Mouse (Mus musculus): ENCODE measurements around the gene Ppp1r32. TPM values are rescaled to one million over a fixed set of nuclear protein-coding genes. Genes with fewer than 3 reads are reported as not detected.

Ppp1r32 gene
- polyA plus RNA-seq, 1 experiment from 2014 or later: not detected

GRCm38 (mm10) chr19:10436726-10437125 lies 46.0 kb downstream of the Ppp1r32 start:
- Histone ChIP-seq H3K4me3 (ENCODE audit: low read depth, low read length) (no peak overlapping the region), H3K4me1 (ENCODE audit: control insufficient read depth, insufficient read depth, low read length) (no peaks in the 10 kb centered on the region), H3K4me2 (ENCODE audit: low read depth, severe bottlenecking) (no peak overlapping the region), H3K9ac (ENCODE audit: low read length) (no peak overlapping the region), H3K27ac (replicated peaks; ENCODE audit: low read depth, low read length) (no peak overlapping the region), H3K9me3 (ENCODE audit: control insufficient read depth, low read length) (no peaks in the 10 kb centered on the region), H3K36me3 (ENCODE audit: control insufficient read depth, insufficient read depth, low read length) (no peaks in the 10 kb centered on the region), H3K27me3 (ENCODE audit: control insufficient read depth, insufficient read depth, low read length) (no peaks in the 10 kb centered on the region)
- DNase-seq (ENCODE audit: low spot score): no peak
- WGBS: 55% methylated on average over 1 of the region's 1 CpGs
- ATAC-seq (ENCODE audit: insufficient number of reproducible peaks, low FRiP score, low TSS enrichment, low read depth): peak; percentile 35; the same call in 1 of the 2 replicates

GRCm38 (mm10) chr19:10435908-10436307 lies 46.8 kb downstream of the Ppp1r32 start:
- Histone ChIP-seq H3K4me1 (ENCODE audit: control insufficient read depth, insufficient read depth, low read length) (no peaks in the 10 kb centered on the region), H3K27ac (replicated peaks; ENCODE audit: low read depth, low read length) (no peak overlapping the region), H3K4me3 (ENCODE audit: low read depth, low read length) (no peak overlapping the region), H3K9ac (ENCODE audit: low read length) (no peak overlapping the region), H3K27me3 (ENCODE audit: control insufficient read depth, insufficient read depth, low read length) (no peaks in the 10 kb centered on the region), H3K4me2 (ENCODE audit: low read depth, severe bottlenecking) (no peak overlapping the region), H3K9me3 (ENCODE audit: control insufficient read depth, low read length) (no peaks in the 10 kb centered on the region), H3K36me3 (ENCODE audit: control insufficient read depth, insufficient read depth, low read length) (no peaks in the 10 kb centered on the region)
- ATAC-seq (ENCODE audit: insufficient number of reproducible peaks, low FRiP score, low TSS enrichment, low read depth) (no peak), DNase-seq (ENCODE audit: low spot score) (peak; percentile 77)
- 37% methylated on average over 3 of the region's 3 CpGs for WGBS

GRCm38 (mm10) chr19:10434927-10435326 lies 47.8 kb downstream of the Ppp1r32 start:
- no peaks in the 10 kb centered on the region for H3K9me3 ChIP-seq (ENCODE audit: control insufficient read depth, low read length)
- no peak overlapping the region for H3K27ac ChIP-seq (replicated peaks; ENCODE audit: low read depth, low read length)
- ATAC-seq (ENCODE audit: insufficient number of reproducible peaks, low FRiP score, low TSS enrichment, low read depth): no peak
- no peaks in the 10 kb centered on the region for H3K27me3 ChIP-seq (ENCODE audit: control insufficient read depth, insufficient read depth, low read length)
- H3K4me2 ChIP-seq (ENCODE audit: low read depth, severe bottlenecking): no peak overlapping the region
- H3K36me3 ChIP-seq (ENCODE audit: control insufficient read depth, insufficient read depth, low read length): no peaks in the 10 kb centered on the region
- no peaks in the 10 kb centered on the region for H3K4me1 ChIP-seq (ENCODE audit: control insufficient read depth, insufficient read depth, low read length)
- no peak overlapping the region for H3K4me3 ChIP-seq (ENCODE audit: low read depth, low read length)
- 68% methylated on average over 6 of the region's 6 CpGs for WGBS
- no peak for DNase-seq (ENCODE audit: low spot score)
- no peak overlapping the region for H3K9ac ChIP-seq (ENCODE audit: low read length)

GRCm38 (mm10) chr19:10433879-10434540 lies 48.7 kb downstream of the Ppp1r32 start:
- DNase-seq (ENCODE audit: low spot score): no peak
- ATAC-seq (ENCODE audit: insufficient number of reproducible peaks, low FRiP score, low TSS enrichment, low read depth): no peak
- Histone ChIP-seq H3K4me3 (ENCODE audit: low read depth, low read length) (no peak overlapping the region), H3K27ac (replicated peaks; ENCODE audit: low read depth, low read length) (no peak overlapping the region), H3K4me2 (ENCODE audit: low read depth, severe bottlenecking) (no peak overlapping the region), H3K27me3 (ENCODE audit: control insufficient read depth, insufficient read depth, low read length) (no peaks in the 10 kb centered on the region), H3K9ac (ENCODE audit: low read length) (no peak overlapping the region), H3K4me1 (ENCODE audit: control insufficient read depth, insufficient read depth, low read length) (no peaks in the 10 kb centered on the region), H3K36me3 (ENCODE audit: control insufficient read depth, insufficient read depth, low read length) (no peaks in the 10 kb centered on the region), H3K9me3 (ENCODE audit: control insufficient read depth, low read length) (no peaks in the 10 kb centered on the region)
- 69% methylated on average over 9 of the region's 9 CpGs for WGBS

- no peaks in the 10 kb centered on the region for H3K36me3 ChIP-seq (ENCODE audit: control insufficient read depth, insufficient read depth, low read length)
- ATAC-seq (ENCODE audit: insufficient number of reproducible peaks, low FRiP score, low TSS enrichment, low read depth): no peak
- no peak overlapping the region for H3K27ac ChIP-seq (replicated peaks; ENCODE audit: low read depth, low read length)
- no peak overlapping the region for H3K4me2 ChIP-seq (ENCODE audit: low read depth, severe bottlenecking)
- WGBS: 77% methylated on average over 7 of the region's 7 CpGs
- no peak for DNase-seq (ENCODE audit: low spot score)
- H3K9ac ChIP-seq (ENCODE audit: low read length): no peak overlapping the region
- no peaks in the 10 kb centered on the region for H3K27me3 ChIP-seq (ENCODE audit: control insufficient read depth, insufficient read depth, low read length)
- H3K4me3 ChIP-seq (ENCODE audit: low read depth, low read length): no peak overlapping the region
- H3K4me1 ChIP-seq (ENCODE audit: control insufficient read depth, insufficient read depth, low read length): no peaks in the 10 kb centered on the region
- no peaks in the 10 kb centered on the region for H3K9me3 ChIP-seq (ENCODE audit: control insufficient read depth, low read length)
Measured at GRCm38 (mm10) chr19:10433225-10433624, 49.5 kb downstream of the Ppp1r32 start.

GRCm38 (mm10) chr19:10431841-10432240 lies 50.9 kb downstream of the Ppp1r32 start:
- 22% methylated on average over 4 of the region's 4 CpGs for WGBS
- H3K4me2 ChIP-seq (ENCODE audit: low read depth, severe bottlenecking): no peak overlapping the region
- H3K36me3 ChIP-seq (ENCODE audit: control insufficient read depth, insufficient read depth, low read length): no peaks in the 10 kb centered on the region

GRCm38 (mm10) chr19:10431410-10431809 lies 51.3 kb downstream of the Ppp1r32 start:
- Histone ChIP-seq H3K4me3 (ENCODE audit: low read depth, low read length) (no peak overlapping the region), H3K27me3 (ENCODE audit: control insufficient read depth, insufficient read depth, low read length) (no peaks in the 10 kb centered on the region), H3K9me3 (ENCODE audit: control insufficient read depth, low read length) (no peaks in the 10 kb centered on the region), H3K4me1 (ENCODE audit: control insufficient read depth, insufficient read depth, low read length) (peaks cover 15% of the 10 kb centered on the region), H3K27ac (replicated peaks; ENCODE audit: low read depth, low read length) (no peak overlapping the region), H3K36me3 (ENCODE audit: control insufficient read depth, insufficient read depth, low read length) (no peaks in the 10 kb centered on the region), H3K9ac (ENCODE audit: low read length) (no peak overlapping the region), H3K4me2 (ENCODE audit: low read depth, severe bottlenecking) (no peak overlapping the region)
- 12% methylated on average over 3 of the region's 3 CpGs for WGBS
- ATAC-seq (ENCODE audit: insufficient number of reproducible peaks, low FRiP score, low TSS enrichment, low read depth) (no peak), DNase-seq (ENCODE audit: low spot score) (no peak)

More at GRCm38 (mm10) chr19:10431841-10432240, 50.9 kb downstream of the Ppp1r32 start:
- no peaks in the 10 kb centered on the region for H3K9me3 ChIP-seq (ENCODE audit: control insufficient read depth, low read length)
- H3K27me3 ChIP-seq (ENCODE audit: control insufficient read depth, insufficient read depth, low read length): no peaks in the 10 kb centered on the region
- DNase-seq (ENCODE audit: low spot score): no peak
- no peak for ATAC-seq (ENCODE audit: insufficient number of reproducible peaks, low FRiP score, low TSS enrichment, low read depth)
- no peak overlapping the region for H3K9ac ChIP-seq (ENCODE audit: low read length)
- H3K27ac ChIP-seq (replicated peaks; ENCODE audit: low read depth, low read length): no peak overlapping the region
- peaks cover 11% of the 10 kb centered on the region; the same call in 1 of the 2 replicates for H3K4me1 ChIP-seq (ENCODE audit: control insufficient read depth, insufficient read depth, low read length)
- no peak overlapping the region for H3K4me3 ChIP-seq (ENCODE audit: low read depth, low read length)

GRCm38 (mm10) chr19:10429371-10429770 lies 53.4 kb downstream of the Ppp1r32 start:
- Histone ChIP-seq H3K9ac (ENCODE audit: low read length) (no peak overlapping the region), H3K4me3 (ENCODE audit: low read depth, low read length) (no peak overlapping the region), H3K27ac (replicated peaks; ENCODE audit: low read depth, low read length) (no peak overlapping the region), H3K36me3 (ENCODE audit: control insufficient read depth, insufficient read depth, low read length) (no peaks in the 10 kb centered on the region), H3K9me3 (ENCODE audit: control insufficient read depth, low read length) (no peaks in the 10 kb centered on the region), H3K27me3 (ENCODE audit: control insufficient read depth, insufficient read depth, low read length) (no peaks in the 10 kb centered on the region), H3K4me2 (ENCODE audit: low read depth, severe bottlenecking) (no peak overlapping the region), H3K4me1 (ENCODE audit: control insufficient read depth, insufficient read depth, low read length) (peaks cover 24% of the 10 kb centered on the region)
- WGBS: 86% methylated on average over 8 of the region's 8 CpGs
- DNase-seq (ENCODE audit: low spot score): no peak
- ATAC-seq (ENCODE audit: insufficient number of reproducible peaks, low FRiP score, low TSS enrichment, low read depth): no peak

GRCm38 (mm10) chr19:10427431-10427830 lies 55.3 kb downstream of the Ppp1r32 start:
- ATAC-seq (ENCODE audit: insufficient number of reproducible peaks, low FRiP score, low TSS enrichment, low read depth): no peak

More at GRCm38 (mm10) chr19:10427431-10427830, 55.3 kb downstream of the Ppp1r32 start:
- no peaks in the 10 kb centered on the region for H3K9me3 ChIP-seq (ENCODE audit: control insufficient read depth, low read length)
- peak; percentile 36 for DNase-seq (ENCODE audit: low spot score)
- peaks cover 28% of the 10 kb centered on the region for H3K4me1 ChIP-seq (ENCODE audit: control insufficient read depth, insufficient read depth, low read length)
- H3K27me3 ChIP-seq (ENCODE audit: control insufficient read depth, insufficient read depth, low read length): peaks cover 3% of the 10 kb centered on the region; the same call in 1 of the 2 replicates
- 0 out of 2 replicates have a peak overlapping the region, but pooled peaks have one; percentile 6 for H3K27ac ChIP-seq (replicated peaks; ENCODE audit: low read depth, low read length)
- no peaks in the 10 kb centered on the region for H3K36me3 ChIP-seq (ENCODE audit: control insufficient read depth, insufficient read depth, low read length)
- WGBS: 53% methylated on average over 9 of the region's 9 CpGs
- H3K4me2 ChIP-seq (ENCODE audit: low read depth, severe bottlenecking): no peak overlapping the region
- no peak overlapping the region for H3K4me3 ChIP-seq (ENCODE audit: low read depth, low read length)
- H3K9ac ChIP-seq (ENCODE audit: low read length): no peak overlapping the region
